Mouse (Mus musculus) hindlimb bud, embryonic 11.5 days (tissue): ENCODE measurements around the gene Cfap299.
"Not testable (repeated sequence)": the region's sequence is repeated elsewhere in the genome, so short reads cannot be mapped to it uniquely, and the experiment has no call there.

ENCODE experiments used
- DNase-seq: peaks from one replicate; pipeline ENCODE4 v3.0.0-alpha.2; 2012; ENCODE audit warnings: low read depth, low spot score; ENCODE audit errors: extremely low spot score

The Cfap299 gene

DNA sequence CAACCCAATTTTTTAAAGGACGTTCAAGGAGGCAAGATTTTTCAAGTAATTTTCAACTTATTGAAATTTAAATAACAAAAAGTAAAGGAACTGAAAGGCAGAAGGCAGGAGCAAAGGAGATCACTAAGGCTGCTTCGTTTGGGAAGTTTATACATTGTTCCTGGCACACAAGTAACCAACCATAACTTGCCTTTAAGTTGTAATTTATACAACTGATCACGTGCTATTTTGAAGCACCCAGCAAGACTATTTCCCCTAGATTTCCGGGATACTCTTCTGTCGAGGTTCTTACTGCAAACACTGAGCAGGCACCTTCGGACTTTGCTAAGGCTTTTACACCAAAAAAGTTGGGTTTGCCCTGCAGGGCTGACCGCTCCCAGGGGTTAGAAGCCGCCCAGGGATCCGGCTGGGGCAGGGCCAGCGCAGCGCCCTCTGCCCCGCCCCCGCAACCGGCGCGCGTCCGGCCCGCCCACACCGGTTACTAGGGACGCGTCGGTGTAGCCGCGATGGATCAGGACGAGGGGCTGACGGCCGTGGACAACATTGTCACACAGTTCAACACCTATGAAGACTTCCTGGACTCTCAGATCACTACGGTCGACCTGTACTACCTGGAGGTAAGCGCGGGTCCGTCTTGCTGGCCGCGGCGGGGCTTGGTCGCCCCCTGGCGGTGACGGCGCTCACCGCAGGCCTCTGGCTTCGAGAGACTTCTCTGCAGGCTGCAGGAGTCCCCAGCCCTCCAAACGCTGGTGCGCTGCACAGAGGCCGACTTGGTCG is at the start of gene Cfap299:
Gene Cfap299 (plus strand): TSS at position 457 of the 777 bp plus-strand sequence.
- peak; percentile 41 for DNase-seq

DNA sequence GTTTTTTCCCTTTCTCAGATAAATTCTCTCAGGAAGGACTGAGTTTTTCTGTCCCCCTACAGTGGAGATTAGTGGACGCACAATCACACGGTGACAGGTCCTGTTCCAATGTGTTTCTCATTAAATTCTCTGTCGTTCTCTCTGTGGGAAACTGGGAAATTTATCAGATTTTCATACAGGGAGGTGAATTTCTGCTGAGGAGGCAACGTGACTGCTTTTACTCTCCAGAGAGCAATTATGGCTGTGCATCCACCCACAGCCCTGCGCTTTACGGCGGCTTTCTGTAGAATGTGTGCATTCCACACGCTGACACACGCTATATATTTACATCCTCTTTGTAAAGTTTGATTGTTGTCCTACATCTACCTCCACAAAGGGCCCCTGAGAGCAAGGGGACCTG is 47.1 kb upstream of the Cfap299 start:
- DNase-seq: no peak

DNA sequence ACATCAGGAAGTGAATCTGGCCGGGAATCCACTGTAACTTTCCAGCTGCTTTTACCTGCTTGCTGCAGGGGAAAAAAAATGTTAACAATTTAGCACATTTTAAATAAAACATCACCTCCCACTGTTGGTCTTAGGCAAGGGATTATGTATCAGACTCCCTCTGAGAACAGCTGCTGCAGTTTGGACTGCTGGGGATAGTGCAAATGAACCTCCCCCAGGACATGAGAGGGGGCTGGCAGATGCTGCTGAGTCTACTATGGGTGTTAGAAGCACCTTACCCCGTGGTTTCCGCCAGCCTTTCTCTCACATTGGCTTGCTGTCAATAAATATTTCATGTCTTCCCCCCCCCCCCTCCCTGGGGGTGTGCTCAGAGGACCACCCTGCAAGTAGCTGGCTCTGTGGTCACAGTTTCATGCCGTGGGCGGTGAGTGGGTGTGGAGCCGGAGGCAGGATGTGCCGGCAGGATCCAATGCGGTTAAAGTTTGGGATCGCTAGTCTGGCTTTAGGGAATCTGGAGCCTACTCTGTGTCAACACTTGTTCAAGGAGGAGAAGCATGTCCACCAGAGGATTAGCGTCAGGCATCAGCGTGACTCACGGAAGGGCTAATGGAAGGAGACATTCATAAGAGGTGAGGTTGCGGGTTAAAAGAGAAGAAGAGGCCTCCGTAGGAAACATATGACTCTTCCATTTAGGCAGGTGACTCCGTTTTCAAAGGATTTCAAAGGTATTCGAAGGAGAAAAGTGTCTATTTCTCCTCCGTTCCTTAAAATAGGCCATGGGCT is 45.2 kb upstream of the Cfap299 start:
- DNase-seq: no peak

DNA sequence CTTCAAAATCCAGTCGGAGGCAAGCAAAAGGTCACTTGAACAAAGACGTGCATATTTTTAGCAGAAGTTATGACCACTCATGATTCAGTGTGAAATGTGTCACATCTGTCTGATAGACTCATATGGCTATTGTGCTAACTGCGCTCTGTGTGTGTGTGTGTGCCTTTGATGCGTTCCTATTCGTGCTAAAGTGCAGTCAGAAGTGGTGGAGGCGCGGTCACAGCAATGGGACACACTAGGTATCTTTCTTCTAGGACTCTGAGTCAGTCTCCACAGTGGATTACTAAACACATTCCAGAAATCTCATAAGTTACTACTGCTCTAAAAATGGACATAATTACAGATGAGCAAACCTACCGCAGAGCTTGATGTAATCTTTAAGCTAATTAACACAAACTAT is 38.5 kb upstream of the Cfap299 start:
- DNase-seq: no peak

DNA sequence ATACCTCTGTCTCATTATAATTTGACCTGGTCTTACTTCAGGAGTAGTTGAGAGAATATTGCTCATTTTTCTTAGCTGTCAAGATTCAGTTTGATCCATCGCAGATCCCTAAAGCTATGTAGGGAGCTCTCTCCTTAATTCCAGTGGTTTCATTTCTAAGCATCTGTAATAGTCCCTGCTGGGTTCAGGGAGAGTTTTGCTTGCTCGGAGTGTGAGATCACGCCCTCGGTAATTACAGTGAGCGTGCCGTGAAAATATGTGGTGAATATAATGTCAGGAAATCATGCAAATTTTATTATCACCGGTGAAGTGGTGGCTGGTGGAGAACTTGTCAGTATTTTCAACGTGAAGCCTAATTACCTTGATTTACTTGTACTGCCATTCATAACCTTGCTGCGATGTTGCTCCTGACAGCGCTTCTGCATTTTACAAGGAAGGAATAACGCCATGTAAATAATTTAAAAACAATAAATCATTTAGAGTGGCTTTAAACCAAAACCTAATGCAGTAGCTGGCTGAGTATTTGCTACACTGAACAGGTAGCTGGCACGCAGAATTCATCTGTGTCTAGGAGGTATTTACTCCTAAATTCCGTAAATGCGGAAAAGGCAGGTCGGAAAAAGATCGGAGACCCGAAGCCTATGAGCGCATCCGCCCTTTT is 36.6 kb upstream of the Cfap299 start:
- no peak for DNase-seq

DNA sequence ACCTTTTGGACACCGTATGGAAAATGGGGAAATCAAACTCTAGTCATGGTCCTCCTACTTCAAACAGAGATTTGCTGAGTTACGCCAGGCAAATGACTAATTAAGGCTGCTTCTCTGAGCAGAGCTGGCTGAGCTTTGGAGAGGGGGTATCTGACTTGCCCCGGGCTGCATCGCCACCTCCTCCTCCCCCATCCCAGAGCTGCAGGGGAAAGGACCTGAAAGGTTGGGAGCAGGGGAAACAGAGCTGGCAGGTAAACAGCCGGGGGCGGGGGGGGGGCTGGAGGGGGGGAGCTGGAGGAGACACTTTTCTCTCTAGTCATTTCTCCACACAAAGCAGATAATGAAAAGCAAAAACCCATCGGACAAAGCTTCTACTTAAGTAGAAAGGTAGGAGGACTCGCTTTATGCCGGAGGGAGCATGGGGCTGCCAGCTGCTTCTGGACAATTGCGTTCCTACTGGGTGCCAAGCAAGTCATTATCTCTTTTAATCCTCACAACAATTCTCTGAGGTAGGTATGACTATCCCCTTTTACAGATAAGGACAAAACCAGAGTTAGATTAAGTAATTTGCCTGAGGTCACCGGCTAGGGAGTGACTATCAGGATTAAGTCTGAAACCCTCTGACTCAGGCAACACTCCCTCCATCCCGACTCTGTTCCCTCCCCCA is 35.9 kb upstream of the Cfap299 start:
- no peak for DNase-seq

DNA sequence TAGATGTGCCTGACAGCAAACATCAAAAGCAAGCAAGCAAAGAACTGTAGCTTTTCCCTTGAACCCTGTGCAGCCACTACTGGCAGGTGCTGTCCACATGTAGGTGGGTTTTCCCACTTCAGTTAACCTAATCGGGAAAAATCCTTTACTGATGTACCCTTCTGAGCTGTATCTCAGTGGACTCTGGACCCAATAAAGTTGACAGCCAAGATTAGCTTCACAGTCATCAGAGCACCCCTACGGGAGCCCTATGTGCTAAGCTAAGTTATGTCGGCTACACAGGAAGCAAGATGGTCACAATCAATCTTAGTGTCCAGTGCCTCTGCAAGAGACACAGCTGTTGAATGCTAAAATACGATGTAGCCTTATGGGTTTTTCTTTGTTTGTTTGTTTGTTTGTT is 29.0 kb upstream of the Cfap299 start:
- DNase-seq: no peak

DNA sequence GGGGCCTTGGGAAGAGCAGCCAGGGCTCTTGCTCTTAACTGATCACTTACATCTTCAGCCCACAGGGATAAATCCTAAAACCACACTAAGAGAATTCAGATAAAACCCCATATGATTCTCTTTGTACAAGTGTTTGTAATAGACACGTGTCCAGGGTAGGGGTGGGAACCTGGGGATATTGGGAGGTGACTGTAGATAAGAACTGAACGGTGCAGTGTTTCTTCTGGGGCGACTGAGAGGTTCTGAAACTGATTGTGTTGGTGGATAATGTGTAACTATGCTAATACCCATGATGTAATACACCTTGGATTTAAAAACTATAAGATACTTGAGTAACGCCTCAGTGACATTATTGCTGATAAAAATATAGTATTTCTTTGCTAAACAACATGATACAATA is 23.4 kb upstream of the Cfap299 start:
- no peak for DNase-seq

DNA sequence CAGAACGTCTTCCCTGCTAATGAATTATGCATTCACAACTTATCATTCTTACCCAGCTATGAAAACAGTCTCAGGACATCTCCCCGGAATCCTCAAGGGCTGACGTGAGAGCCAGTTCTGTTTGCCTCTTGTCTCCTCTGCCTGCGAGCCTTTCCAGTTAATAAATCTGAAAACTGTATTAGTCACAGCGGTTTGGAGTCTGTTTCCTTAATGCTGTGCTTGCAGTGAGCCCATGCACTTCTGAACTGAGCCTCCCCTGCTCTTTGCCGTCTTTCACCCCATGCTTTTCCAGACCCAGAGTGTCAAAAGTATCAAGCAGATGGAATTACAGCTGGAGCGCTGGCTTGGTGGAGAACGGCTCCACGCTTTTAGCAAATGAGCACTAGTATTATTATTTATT is 22.6 kb upstream of the Cfap299 start:
- DNase-seq: no peak

DNA sequence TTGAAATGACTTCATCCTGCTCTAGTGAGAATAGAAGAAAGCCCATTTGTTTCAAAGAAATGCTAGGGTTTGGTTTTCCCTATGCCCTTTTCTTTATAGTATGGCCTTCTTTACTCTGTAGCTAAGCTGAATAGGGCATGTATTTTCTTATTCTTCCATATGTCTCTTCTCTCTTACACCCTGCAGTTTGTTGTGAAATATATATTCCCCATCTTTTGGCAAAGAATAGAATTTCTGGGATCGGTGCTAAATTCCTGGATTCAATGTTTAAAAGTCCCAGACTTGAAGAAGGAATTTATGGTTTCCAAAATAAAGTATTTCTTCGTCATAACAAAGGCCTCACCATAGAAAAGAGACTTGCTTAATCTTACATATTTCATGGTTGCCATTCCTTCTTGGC is 2.5 kb upstream of the Cfap299 start:
- no peak for DNase-seq

DNA sequence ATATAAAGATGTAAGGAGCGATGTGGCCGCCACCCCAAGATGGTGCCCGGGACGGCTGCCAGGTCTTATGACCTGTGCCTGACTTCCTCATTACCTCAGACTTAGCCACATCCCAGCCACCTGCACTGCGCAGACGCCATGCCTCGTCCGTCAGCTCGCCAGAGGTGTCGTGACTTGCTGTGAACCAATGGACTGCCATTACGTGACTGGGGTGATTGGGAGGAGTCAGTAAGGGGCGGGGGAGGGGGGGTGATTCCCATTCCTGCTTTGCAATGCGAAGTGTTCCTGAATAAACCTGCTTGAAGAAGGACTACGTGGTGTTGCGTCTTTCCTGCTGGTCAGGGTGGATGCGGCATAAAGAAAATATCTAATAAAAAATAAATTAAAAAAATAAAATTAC is 14.6 kb downstream of the Cfap299 start:
- not testable (repeated sequence) for DNase-seq

DNA sequence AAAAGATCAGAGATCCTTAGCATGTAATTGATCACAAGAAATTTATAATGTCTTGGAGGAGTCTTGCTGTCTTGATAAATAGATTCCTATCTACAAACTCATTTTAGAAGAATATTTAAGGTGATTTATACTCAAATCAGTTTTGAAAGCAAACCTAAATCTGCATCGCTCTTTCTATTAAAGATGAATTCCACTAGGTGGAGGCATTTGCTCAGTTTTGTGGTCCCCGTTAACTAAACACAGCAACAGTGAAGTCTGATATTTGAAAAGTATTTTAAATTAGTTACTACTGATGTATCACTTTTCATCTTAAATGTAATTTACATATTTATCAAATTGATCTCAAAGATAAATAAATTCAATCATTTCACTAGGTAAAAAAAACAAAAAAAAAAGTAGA is 15.5 kb downstream of the Cfap299 start:
- no peak for DNase-seq

DNA sequence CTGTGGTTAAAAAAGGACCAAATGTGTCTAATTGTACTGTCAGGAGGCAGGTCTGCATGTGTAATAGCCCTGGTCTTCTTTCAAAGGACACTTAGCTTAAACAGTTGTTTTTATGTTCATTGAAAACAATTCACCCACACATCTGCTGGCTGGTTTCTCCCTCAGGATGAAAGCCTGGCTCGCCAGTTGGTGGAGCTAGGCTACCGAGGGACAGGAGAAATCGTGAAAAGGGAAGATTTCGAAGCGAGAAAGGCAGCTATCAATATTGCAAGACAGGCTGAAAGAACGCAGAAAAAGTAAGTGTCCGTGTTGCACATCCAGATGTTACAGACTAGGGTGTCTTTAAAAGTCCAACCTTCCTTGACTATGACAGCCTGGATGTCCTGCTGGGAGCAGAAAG is 17.0 kb downstream of the Cfap299 start:
- DNase-seq: no peak

DNA sequence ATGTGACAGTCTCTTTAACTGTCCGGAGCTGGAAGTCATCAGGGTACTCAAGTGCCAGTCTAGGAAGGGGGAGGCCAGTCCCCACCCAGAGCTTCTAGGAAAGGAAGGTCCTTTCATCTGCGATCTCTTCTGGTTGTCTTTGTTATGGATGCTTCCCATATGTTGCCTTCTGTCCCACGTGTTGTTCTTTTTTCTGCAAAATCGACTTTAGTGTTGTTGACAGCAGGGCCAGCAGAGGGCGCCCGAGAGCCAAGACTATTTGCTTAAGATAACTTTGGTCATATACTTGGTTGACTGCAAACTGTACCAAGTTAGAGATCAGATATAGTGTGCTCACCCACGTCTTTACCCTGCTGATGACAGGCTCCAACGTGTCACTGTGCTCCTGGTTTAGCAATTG is 19.5 kb downstream of the Cfap299 start:
- peak; percentile 52 for DNase-seq

DNA sequence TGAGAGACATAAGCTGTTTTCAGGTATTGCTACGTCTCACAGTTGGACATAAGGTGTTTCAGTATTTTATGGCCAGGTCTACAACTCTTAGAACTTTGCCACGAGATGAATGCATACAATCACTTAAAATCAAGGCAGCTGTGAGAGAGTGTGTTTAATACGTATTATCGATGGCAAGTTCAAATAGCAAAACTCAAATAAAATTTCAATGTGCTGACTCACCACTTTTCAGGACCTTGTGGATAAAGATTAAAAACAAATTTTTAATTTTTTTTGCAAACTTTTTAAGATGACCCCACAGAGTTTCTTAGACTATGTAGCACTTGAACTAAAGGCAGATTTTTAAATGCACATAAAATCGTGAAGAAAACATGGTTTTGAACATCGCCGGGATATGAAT is 30.8 kb downstream of the Cfap299 start:
- no peak for DNase-seq

DNA sequence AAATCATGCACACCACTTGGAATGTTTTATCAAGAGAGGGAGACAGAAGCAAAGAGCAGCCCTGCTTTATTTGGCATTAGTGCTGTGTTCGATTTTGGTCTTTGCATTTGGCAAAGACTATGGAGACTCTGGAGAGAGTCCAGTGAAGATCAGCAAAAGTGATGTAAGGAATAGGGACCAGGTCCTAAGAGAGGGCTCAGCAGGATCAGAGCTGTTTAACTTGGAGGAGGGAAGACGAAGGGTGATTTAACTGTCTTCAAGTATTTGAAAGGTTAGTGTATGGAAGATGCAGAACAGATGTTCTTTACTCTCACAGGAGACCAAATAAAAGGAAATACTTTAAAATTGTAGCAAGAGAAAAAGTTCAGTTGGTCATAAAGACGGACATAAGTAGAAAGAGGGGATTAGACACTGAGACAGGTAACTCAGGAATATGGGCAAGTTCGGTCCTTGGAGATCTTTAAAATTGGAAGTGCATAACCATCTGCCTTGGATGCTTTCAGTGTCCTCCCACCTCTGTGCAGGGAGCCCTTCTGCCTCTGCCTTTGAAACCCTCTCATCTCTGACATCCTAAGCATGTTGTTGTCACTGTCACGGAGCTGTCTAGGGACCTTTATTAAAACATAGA is 31.8 kb downstream of the Cfap299 start:
- DNase-seq: no peak

DNA sequence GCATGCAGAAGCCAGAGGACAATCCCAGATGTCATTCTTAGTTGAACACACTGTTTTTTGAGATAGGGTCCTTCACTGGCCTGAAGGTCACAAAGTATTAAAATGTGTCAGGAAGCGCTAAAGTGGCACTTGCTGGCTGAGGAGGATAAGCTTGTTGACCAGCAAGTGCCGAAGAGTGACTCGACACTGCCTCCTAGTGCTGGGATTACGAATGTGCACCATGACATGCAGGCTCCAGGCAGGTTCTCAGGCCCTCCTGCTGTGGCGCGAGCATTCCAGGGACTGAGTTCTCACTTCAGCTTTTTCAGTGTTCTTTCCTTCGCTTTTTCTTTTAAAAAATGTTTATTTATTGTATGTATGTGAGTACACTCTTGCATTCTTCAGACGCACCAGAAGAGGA is 34.3 kb downstream of the Cfap299 start:
- no peak for DNase-seq

DNA sequence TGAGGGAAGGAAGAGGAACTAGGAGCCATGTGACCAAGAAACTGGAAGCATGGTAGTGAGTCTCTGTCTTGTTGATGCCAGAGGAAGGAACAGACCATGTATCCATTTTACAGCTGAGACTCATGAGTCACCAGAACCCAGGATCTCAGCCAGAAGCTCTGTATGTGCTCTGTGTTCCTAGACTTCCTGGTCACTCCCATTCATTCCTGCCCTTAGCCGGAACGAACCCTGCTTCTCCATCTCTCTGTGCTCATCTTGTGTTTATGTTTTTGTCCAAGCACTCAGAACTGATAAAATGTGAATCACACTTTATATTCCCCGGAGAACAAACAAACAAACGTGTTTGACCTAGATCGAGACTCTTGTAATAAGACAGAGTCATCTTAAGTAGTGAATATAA is 36.2 kb downstream of the Cfap299 start:
- no peak for DNase-seq

DNA sequence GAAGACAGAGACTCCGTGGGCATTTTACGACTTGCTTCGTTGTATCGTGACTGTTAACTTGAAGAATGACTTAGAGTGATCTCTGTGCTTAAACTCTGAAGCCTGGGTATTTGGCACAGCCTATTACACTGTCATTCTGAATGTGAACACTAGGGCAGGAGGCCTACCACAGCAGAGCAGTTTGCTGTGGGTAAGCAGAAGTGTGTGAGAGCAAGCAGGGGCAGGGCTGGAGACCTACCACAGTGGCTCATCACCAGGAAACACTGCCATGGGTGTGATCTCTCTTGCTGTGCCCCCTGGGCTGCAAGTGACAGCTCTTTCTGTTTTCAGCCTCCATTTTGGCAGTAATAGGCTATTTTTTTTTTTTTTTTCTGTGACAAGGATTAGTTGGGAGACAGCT is 39.7 kb downstream of the Cfap299 start:
- DNase-seq: no peak

DNA sequence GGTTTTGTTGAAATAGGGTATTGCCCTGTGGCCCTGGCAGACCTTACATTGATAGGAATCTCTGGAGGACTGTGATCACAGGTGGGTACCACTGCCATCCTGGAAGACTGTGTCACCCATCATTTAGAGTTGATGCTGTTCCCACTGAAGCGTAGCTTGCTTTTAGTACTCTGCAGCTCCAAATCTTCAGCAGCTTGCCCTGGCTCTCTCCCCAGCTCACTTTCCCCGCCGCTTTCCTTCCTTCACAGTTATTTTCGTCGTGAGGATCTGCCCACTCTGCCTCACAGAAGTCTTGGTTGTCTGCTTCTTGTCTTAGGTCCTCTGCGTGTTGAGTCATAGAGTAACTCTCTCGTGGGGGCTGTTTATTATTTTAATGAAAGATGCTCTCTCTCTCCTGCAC is 40.3 kb downstream of the Cfap299 start:
- no peak for DNase-seq
